Mouse (Mus musculus) intestine, postnatal 0 days (tissue): ENCODE results near the gene Tmem189. TPM values are rescaled to one million over a fixed set of nuclear protein-coding genes. Genes with fewer than 3 reads are reported as not detected.
A peak's percentile ranks its signal among the peaks of the same experiment; 100 is the strongest.

Source experiments
- ATAC-seq: fragments of 200-750 bp; cut with Nextera tagmentation; 2 replicates; pipeline ENCODE4 v1.8.0; 2017; ENCODE audit warnings: mild to moderate bottlenecking, moderate TSS enrichment, moderate library complexity
- H3K27ac ChIP-seq: fragments of 300-500 bp; sonication (generic); 2 replicates; pipeline ENCODE4 v1.5.1; 2014; ENCODE audit warnings: mild to moderate bottlenecking, low read depth, low read length, moderate library complexity
- H3K27me3 ChIP-seq: fragments of 300-500 bp; sonication (generic); replicated peaks from 2 replicates; pipeline ENCODE4 v1.6.1; 2014; ENCODE audit warnings: low read length, mixed read lengths; ENCODE audit not compliant: control insufficient read depth, insufficient read depth
- H3K36me3 ChIP-seq: fragments of 300-500 bp; sonication (generic); 2 replicates; pipeline ENCODE4 v1.6.1; 2014; ENCODE audit warnings: mild to moderate bottlenecking, moderate library complexity; ENCODE audit not compliant: control insufficient read depth, insufficient read depth
- H3K4me1 ChIP-seq: fragments of 300-500 bp; sonication (generic); replicated peaks from 2 replicates; pipeline ENCODE4 v1.6.1; 2014; ENCODE audit warnings: antibody characterized with exemption, low read length, mixed read lengths; ENCODE audit not compliant: control insufficient read depth, insufficient read depth
- H3K4me2 ChIP-seq: fragments of 300-500 bp; sonication (generic); replicated peaks from 2 replicates; pipeline ENCODE4 v1.6.1; 2014; ENCODE audit warnings: low read depth, mild to moderate bottlenecking, moderate library complexity
- H3K4me3 ChIP-seq: fragments of 300-500 bp; sonication (generic); 2 replicates; pipeline ENCODE4 v1.5.1; 2014; ENCODE audit warnings: low read depth, low read length
- H3K9ac ChIP-seq: fragments of 300-500 bp; sonication (generic); 2 replicates; pipeline ENCODE4 v1.6.1; 2014; ENCODE audit warnings: mild to moderate bottlenecking, low read depth, low read length
- H3K9me3 ChIP-seq: fragments of 300-500 bp; sonication (generic); 2 replicates; pipeline ENCODE4 v1.6.1; 2016; ENCODE audit warnings: mixed run types; ENCODE audit not compliant: control insufficient read depth
- CTCF ChIP-seq: sonication (generic); IDR thresholded peaks from 2 replicates; pipeline ENCODE4 v1.5.1; 2016; ENCODE audit warnings: low read depth, mild to moderate bottlenecking, control low read depth, antibody characterized with exemption, moderate library complexity
- WGBS: fragments of 180-500 bp; shearing (Covaris S2); extraction: QIAGEN DNeasy Blood & Tissue Kit; methylation state at CpG from one replicate; pipeline ENCODE4 v1.1.7; 2014; 5-methylcytosine and 5-hydroxymethylcytosine counted together
- microRNA-seq: library from miRNA; unstranded; fragments of <30 nt; microRNA quantifications from one replicate; pipeline ENCODE4, GENCODE M21; 2016
- polyA plus RNA-seq: library from polyadenylated mRNA; unstranded; fragments of >200 nt; fragmentation: Nextera tagmentation; extraction: Ambion mirVana; gene quantifications from 2 replicates; pipeline ENCODE4 v1.2.1, GENCODE M21; 2015

Gene Tmem189
- polyA plus RNA-seq, 1 experiment from 2014 or later, result 26.8 TPM

DNA sequence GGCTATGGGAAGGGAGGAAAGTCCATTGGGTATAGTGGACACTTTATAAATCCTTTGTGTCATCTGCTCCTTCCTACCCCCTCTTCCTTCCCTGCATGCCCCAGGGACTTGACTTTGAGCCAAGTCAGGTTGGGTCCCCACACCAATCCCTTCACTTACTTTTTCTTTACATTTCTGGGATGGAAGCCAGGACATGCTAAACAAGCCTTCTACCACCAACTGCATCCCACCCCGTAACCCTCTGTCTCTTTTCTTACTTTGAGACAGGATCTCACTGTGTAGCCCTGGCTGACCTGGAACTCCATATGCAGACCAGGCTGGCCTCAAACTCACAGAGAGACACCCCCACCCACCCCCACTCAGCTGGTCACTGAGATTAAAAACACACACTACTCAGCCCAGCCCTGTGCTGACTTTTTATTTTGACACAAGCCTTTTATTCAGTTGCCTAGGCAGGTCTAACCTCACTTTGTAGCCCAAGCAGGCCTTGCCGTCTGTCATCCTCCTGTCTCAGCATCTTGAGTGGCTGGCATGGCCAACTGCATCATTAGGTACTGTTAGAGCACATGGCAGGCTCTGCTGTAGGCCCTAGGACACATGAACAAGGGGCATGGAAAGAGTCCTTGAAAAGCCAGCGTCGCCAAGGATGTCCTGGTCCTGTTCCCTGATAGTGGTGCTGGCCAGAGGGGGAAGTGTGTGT is 95.9 kb downstream of the Tmem189 start:
- peak overlapping the region; percentile 46 for H3K27ac ChIP-seq
- no peak overlapping the region for H3K9ac ChIP-seq
- H3K4me3 ChIP-seq, result no peak overlapping the region
- ATAC-seq, result no peak
- WGBS, result 74% methylated on average over 4 of the region's 4 CpGs
- peaks cover 3% of the 10 kb centered on the region; the same call in 1 of the 2 replicates for H3K27me3 ChIP-seq
- no peak overlapping the region for H3K4me2 ChIP-seq
- H3K9me3 ChIP-seq, result no peaks in the 10 kb centered on the region
- TF ChIP-seq CTCF, result no peak
- no peaks in the 10 kb centered on the region for H3K4me1 ChIP-seq
- no peaks in the 10 kb centered on the region for H3K36me3 ChIP-seq

Small RNA genes within 50 kb of the gene (microRNA-seq; reads per million reads assigned to microRNA genes)
- gene Gm22355, result not detected

Other genes starting within 250 kb of the Tmem189 start
- gene Rnf114, start 197.2 kb downstream of the Tmem189 start, polyA plus RNA-seq, result 62.2 and 64.8 TPM in 2 replicates
- gene Spata2, start 196.9 kb downstream of the Tmem189 start, polyA plus RNA-seq, result 11.5 and 13.5 TPM in 2 replicates
- gene Snai1, start 151.6 kb downstream of the Tmem189 start, polyA plus RNA-seq, result 5.4 and 8.0 TPM in 2 replicates
- 173 and 174 TPM in 2 replicates for gene Ube2v1, start 57.7 kb downstream of the Tmem189 start, polyA plus RNA-seq
- gene Gm20431, start 28.3 kb downstream of the Tmem189 start, polyA plus RNA-seq, result 8.8 and 10.0 TPM in 2 replicates
- 49.8 and 52.6 TPM in 2 replicates for gene Cebpb, start 907 bp downstream of the Tmem189 start, polyA plus RNA-seq
- 30.5 and 33.5 TPM in 2 replicates for gene Ptpn1, start 242.2 kb upstream of the Tmem189 start, polyA plus RNA-seq